Mouse (Mus musculus): Measurements from ENCODE around the gene 4931428L18Rik. TPM values are rescaled to one million over a fixed set of nuclear protein-coding genes. Genes with fewer than 3 reads are reported as not detected.

The 4931428L18Rik gene
- total and polyA plus RNA-seq, 3 experiments = not detected

DNA sequence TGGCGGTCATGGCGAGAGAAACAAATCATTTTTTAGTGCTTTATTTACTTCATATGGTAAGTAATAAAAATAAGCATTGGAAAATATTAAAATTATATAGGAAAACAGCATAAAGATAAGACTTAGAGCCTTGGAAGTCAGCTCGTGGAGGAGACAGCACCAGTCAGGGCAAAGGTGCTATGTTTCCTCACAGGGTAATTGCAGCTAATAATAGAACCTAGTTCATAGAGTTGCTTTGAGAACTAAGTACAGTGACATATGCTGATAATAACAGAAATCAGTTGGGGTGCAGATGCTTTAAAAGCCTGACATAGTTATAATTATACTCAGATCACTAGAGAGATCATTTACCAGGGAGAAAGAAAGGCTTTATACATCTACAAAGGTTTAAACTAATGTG is 125.3 kb downstream of the 4931428L18Rik start:
- no peaks in the 10 kb centered on the region for H3K27me3 ChIP-seq (ENCODE audit: control insufficient read depth in 1 of 2, insufficient read depth in 2 of 2, low read length in 2 of 2)
- no peaks in the 10 kb centered on the region for H3K4me1 ChIP-seq (ENCODE audit: control insufficient read depth in 1 of 2, insufficient read depth in 2 of 2, low read length in 2 of 2)
- TF ChIP-seq ZMIZ1 (IDR thresholded peaks at IDR 0.05; ENCODE audit: low read depth, low read length) (no peak), BHLHE40 (IDR thresholded peaks at IDR 0.05; ENCODE audit: borderline replicate concordance, low read depth, low read length) (no peak), GABPA (IDR thresholded peaks at IDR 0.05; ENCODE audit: low read depth, low read length) (no peak), MEF2A (IDR thresholded peaks at IDR 0.05; ENCODE audit: extremely low read depth, insufficient replicate concordance, low read depth, low read length, poor library complexity, severe bottlenecking) (no peak), ZC3H11A (IDR thresholded peaks at IDR 0.05; ENCODE audit: low read depth, low read length) (no peak), HCFC1 (IDR thresholded peaks at IDR 0.05; ENCODE audit: low read depth, low read length) (no peak), CHD1 (IDR thresholded peaks at IDR 0.05; ENCODE audit: low read depth, low read length) (no peak), CHD2 (IDR thresholded peaks at IDR 0.05; ENCODE audit: low read length) (no peak), KAT2A (conservative IDR thresholded peaks at IDR 0.05; ENCODE audit: low read depth, low read length) (no peak), RCOR1 (IDR thresholded peaks at IDR 0.05; ENCODE audit: low read depth, low read length) (no peak), ZKSCAN1 (IDR thresholded peaks at IDR 0.05; ENCODE audit: low read depth, low read length) (no peak), JUND (IDR thresholded peaks at IDR 0.05; ENCODE audit: low read depth, low read length) (no peak), GATA1 (IDR thresholded peaks at IDR 0.05; ENCODE audit: low read depth, low read length) (no peak), MYC (IDR thresholded peaks at IDR 0.05; ENCODE audit: low read depth, low read length) (no peak), MXI1 (IDR thresholded peaks at IDR 0.05; ENCODE audit: low read depth, low read length) (no peak), EP300 (IDR thresholded peaks at IDR 0.05; ENCODE audit: low read depth in 1 of 2, low read length in 2 of 2) (no peak), NELFE (IDR thresholded peaks at IDR 0.05; ENCODE audit: low read depth, low read length) (no peak), USF1 (IDR thresholded peaks at IDR 0.05; ENCODE audit: low read depth, low read length) (no peak), ZNF384 (IDR thresholded peaks at IDR 0.05; ENCODE audit: low read depth, low read length) (no peak)
- no peak overlapping the region for H3K9ac ChIP-seq (ENCODE audit: control insufficient read depth, low read depth, low read length, poor library complexity, severe bottlenecking)
- H3K27ac ChIP-seq (ENCODE audit: control insufficient read depth, low read depth, low read length) = no peak overlapping the region
- no peak for DNase-seq (ENCODE audit: low read depth, low spot score)
- H3K36me3 ChIP-seq (ENCODE audit: control insufficient read depth in 1 of 2, insufficient read depth in 2 of 2, low read length in 2 of 2) = no peaks in the 10 kb centered on the region
- no peak overlapping the region for H3K4me3 ChIP-seq (ENCODE audit: control insufficient read depth in 1 of 2, insufficient read depth in 1 of 2, low read depth in 2 of 2, low read length in 2 of 2)
- H3K9me3 ChIP-seq (replicated peaks; ENCODE audit: insufficient read depth, low read length) = no peaks in the 10 kb centered on the region
- H3K79me2 ChIP-seq (ENCODE audit: control insufficient read depth, insufficient read depth, low read length, poor library complexity) = no peaks in the 10 kb centered on the region

DNA sequence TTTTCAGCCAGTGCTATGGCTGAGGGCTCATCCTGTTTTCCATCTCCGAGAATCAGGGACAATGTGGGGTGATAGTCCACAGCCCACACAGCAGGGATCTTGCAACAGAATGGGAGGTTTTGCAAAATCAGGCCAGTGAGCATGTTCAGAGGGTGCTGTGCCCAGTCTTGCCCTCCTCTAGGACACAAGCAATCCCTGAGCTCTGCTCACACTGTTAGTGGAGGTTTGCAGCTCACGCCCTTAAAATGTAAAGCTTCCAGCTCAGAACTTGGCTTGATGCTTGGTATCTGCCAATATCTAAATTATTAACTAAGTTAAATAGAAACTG is 126.1 kb downstream of the 4931428L18Rik start:
- Histone ChIP-seq H3K4me1 (ENCODE audit: control insufficient read depth in 1 of 2, insufficient read depth in 2 of 2, low read length in 2 of 2) (no peaks in the 10 kb centered on the region), H3K4me3 (ENCODE audit: control insufficient read depth in 1 of 2, insufficient read depth in 1 of 2, low read depth in 2 of 2, low read length in 2 of 2) (no peak overlapping the region), H3K27ac (ENCODE audit: control insufficient read depth, low read depth, low read length) (no peak overlapping the region), H3K9ac (ENCODE audit: control insufficient read depth, low read depth, low read length, poor library complexity, severe bottlenecking) (no peak overlapping the region), H3K36me3 (ENCODE audit: control insufficient read depth in 1 of 2, insufficient read depth in 2 of 2, low read length in 2 of 2) (no peaks in the 10 kb centered on the region), H3K9me3 (replicated peaks; ENCODE audit: insufficient read depth, low read length) (no peaks in the 10 kb centered on the region), H3K79me2 (ENCODE audit: control insufficient read depth, insufficient read depth, low read length, poor library complexity) (no peaks in the 10 kb centered on the region), H3K27me3 (ENCODE audit: control insufficient read depth in 1 of 2, insufficient read depth in 2 of 2, low read length in 2 of 2) (no peaks in the 10 kb centered on the region)
- DNase-seq (ENCODE audit: low read depth, low spot score) = no peak
- TF ChIP-seq ZKSCAN1 (IDR thresholded peaks at IDR 0.05; ENCODE audit: low read depth, low read length) (no peak), USF2 (IDR thresholded peaks at IDR 0.05; ENCODE audit: borderline replicate concordance in 1 of 2, insufficient read depth in 1 of 2, low read depth in 1 of 2, low read length in 2 of 2) (no peak), MYB (IDR thresholded peaks at IDR 0.05; ENCODE audit: low read depth, low read length) (no peak), NRF1 (IDR thresholded peaks at IDR 0.05; ENCODE audit: insufficient read depth, low read depth, low read length, poor library complexity, severe bottlenecking) (no peak)

Measured in MEL (cell line).